ENCODE assay signal across 9 mouse cellular contexts in the genomic region with DNA sequence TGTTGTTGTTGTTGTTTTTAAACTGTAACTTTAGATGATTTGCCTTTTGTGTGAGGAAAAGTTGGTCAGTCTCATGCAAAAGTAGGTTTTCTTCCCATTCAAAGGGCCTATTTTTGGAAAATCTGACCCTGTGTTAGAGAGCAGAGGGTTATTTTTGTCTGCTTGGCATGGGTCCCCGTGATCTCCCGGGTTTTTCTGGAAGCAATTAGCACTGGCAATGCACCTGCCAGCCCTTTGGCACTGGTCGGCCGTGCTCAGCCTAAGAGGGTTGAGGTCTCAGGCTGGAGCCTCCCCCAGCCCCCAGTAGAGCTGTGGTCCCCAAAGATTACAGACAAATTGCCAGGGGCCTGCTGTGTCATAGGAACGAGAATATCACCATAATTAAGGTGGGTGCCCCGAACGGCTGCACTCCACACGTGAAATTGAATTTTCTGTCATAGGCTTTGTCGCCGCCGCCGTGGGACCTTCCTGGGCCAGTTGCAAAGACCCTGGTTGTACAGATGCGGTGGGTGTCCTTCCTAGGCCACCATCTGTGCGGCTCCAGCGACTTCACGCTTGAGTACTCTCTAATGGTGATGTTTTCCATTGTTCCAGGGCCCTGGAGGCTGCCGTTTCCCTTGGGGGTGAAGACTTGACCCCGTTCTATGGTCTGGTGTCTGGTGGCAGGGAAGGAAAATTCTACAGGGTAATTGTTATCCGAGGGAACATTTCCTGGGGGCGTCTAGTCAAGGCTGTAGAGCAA. TPM values are rescaled to one million over a fixed set of nuclear protein-coding genes. Genes with fewer than 3 reads are reported as not detected.
DNase-seq lines count a peak whose midpoint lies in the region; ATAC-seq lines count a peak whose summit lies in the region.
"Had no signal": no experiment of that assay in that cellular context is flagged by ENCODE, and none has a peak within 500 bp of the region (broad histone marks: within the 10 kb centered on the region; RNA-seq: fewer than 3 reads in every experiment).

No protein-coding gene starts in this region.

- peak; percentile 64 for DNase-seq in midbrain, embryonic 10.5 days (ENCODE audit: low spot score)
- DNase-seq in embryo, embryonic 10 days (ENCODE audit: low spot score), result peak; percentile 80
- DNase-seq in retina, postnatal 1 day, result peak; percentile 95
- no peak for DNase-seq in urinary bladder, postnatal 4 days (ENCODE audit: low spot score in 2 of 2)

- no peak for ATAC-seq in midbrain, embryonic 13.5 days
- no peak for ATAC-seq in heart, embryonic 15.5 days (replicated peaks; ENCODE audit: insufficient number of reproducible peaks, insufficient read depth, low FRiP score, low read depth)
- ATAC-seq in activated CD4-positive, CD25-positive, alpha-beta regulatory T cell, adult 4 months, result no peak

- H3K9me3 ChIP-seq in midbrain, embryonic 10.5 days (replicated peaks), result no peaks in the 10 kb centered on the region
- no peaks in the 10 kb centered on the region for H3K9me3 ChIP-seq in midbrain, embryonic 13.5 days
- no peaks in the 10 kb centered on the region for H3K9me3 ChIP-seq in heart, embryonic 15.5 days (replicated peaks)
- H3K9me3 ChIP-seq: G1E had no signal

- H3K4me2 ChIP-seq in midbrain, embryonic 13.5 days (replicated peaks), result no peak overlapping the region; the same call in 1 of the 2 replicates
- H3K4me2 ChIP-seq in heart, embryonic 15.5 days, result 0 out of 2 replicates have a peak overlapping the region, but pooled peaks have one; percentile 2

- peaks cover 41% of the 10 kb centered on the region for H3K4me1 ChIP-seq in midbrain, embryonic 10.5 days
- peaks cover 30% of the 10 kb centered on the region for H3K4me1 ChIP-seq in midbrain, embryonic 13.5 days (replicated peaks)
- peaks cover 35% of the 10 kb centered on the region for H3K4me1 ChIP-seq in heart, embryonic 15.5 days (replicated peaks)

- no peaks in the 10 kb centered on the region for H3K36me3 ChIP-seq in midbrain, embryonic 10.5 days
- H3K36me3 ChIP-seq in midbrain, embryonic 13.5 days, result no peaks in the 10 kb centered on the region
- no peaks in the 10 kb centered on the region for H3K36me3 ChIP-seq in heart, embryonic 15.5 days
- H3K36me3 ChIP-seq: G1E had no signal

- 44% methylated on average over 20 of the region's 20 CpGs for WGBS in midbrain, embryonic 10.5 days
- WGBS in midbrain, embryonic 13.5 days, result 23% methylated on average over 20 of the region's 20 CpGs
- WGBS in heart, embryonic 15.5 days, result 70% methylated on average over 20 of the region's 20 CpGs

- peak overlapping the region; percentile 78 for H3K27ac ChIP-seq in midbrain, embryonic 10.5 days (replicated peaks)
- H3K27ac ChIP-seq in midbrain, embryonic 13.5 days, result no peak overlapping the region
- H3K27ac ChIP-seq in heart, embryonic 15.5 days, result peak overlapping the region; percentile 62
- H3K27ac ChIP-seq: liver, embryonic 14.5 days had no signal

- H3K9ac ChIP-seq in midbrain, embryonic 13.5 days (replicated peaks), result no peak overlapping the region
- no peak overlapping the region for H3K9ac ChIP-seq in heart, embryonic 15.5 days
- H3K9ac ChIP-seq: liver, embryonic 14.5 days had no signal

- peaks cover 38% of the 10 kb centered on the region for H3K27me3 ChIP-seq in midbrain, embryonic 10.5 days (ENCODE audit: low read depth, poor library complexity, severe bottlenecking)
- H3K27me3 ChIP-seq in midbrain, embryonic 13.5 days, result no peaks in the 10 kb centered on the region
- H3K27me3 ChIP-seq in heart, embryonic 15.5 days, result no peaks in the 10 kb centered on the region

- H3K4me3 ChIP-seq in midbrain, embryonic 10.5 days, result peak overlapping the region; percentile 29
- H3K4me3 ChIP-seq in midbrain, embryonic 13.5 days (replicated peaks), result no peak overlapping the region
- no peak overlapping the region for H3K4me3 ChIP-seq in heart, embryonic 15.5 days

RNA-seq across cellular contexts. Expression of a gene that starts 41.7 kb away (rescaled TPM):
- 35.3 and 44.6 TPM in 2 replicates for polyA plus RNA-seq in midbrain, embryonic 10.5 days (2016; fragmentation: Nextera tagmentation; extraction: Ambion mirVana)
- 47.8 and 53.0 TPM in 2 replicates for polyA plus RNA-seq in midbrain, embryonic 13.5 days (2015; fragmentation: Nextera tagmentation; extraction: Ambion mirVana)
- 12.4 and 15.4 TPM in 2 replicates for polyA plus RNA-seq in heart, embryonic 15.5 days (2015; fragmentation: Nextera tagmentation; extraction: Ambion mirVana)
- polyA plus RNA-seq in activated CD4-positive, CD25-positive, alpha-beta regulatory T cell, adult 4 months (2017; shearing (Covaris generic)), result 1 to 10 TPM; 5.3 to 6.0 TPM

RNA-seq across cellular contexts. Expression of a gene that starts 50.0 kb away (rescaled TPM):
- 7.6 and 10.7 TPM in 2 replicates for polyA plus RNA-seq in midbrain, embryonic 10.5 days (2016; fragmentation: Nextera tagmentation; extraction: Ambion mirVana)
- polyA plus RNA-seq in midbrain, embryonic 13.5 days (2015; fragmentation: Nextera tagmentation; extraction: Ambion mirVana), result 0.93 and 1.2 TPM in 2 replicates
- 2.1 and 3.5 TPM in 2 replicates for polyA plus RNA-seq in heart, embryonic 15.5 days (2015; fragmentation: Nextera tagmentation; extraction: Ambion mirVana)
- 1 to 10 TPM in 1 of 2 experiments, under 1 TPM in 1; 0.54 to 1.4 TPM for polyA plus RNA-seq in activated CD4-positive, CD25-positive, alpha-beta regulatory T cell, adult 4 months (2017; shearing (Covaris generic))
- polyA plus RNA-seq: G1E had no signal

Comparison
In these comparisons a context has a peak if more than half of its experiments do, and no peak if none do; other contexts are left out.
1. DNase-seq: peak in midbrain, embryonic 10.5 days (single experiment), embryo, embryonic 10 days (single experiment) and retina, postnatal 1 day (single experiment); none in urinary bladder, postnatal 4 days (0 of 2).